Mouse (Mus musculus) thymus, postnatal 14 days (tissue): ENCODE measurements around the gene Ikbip.

Experiments used
- DNase-seq: peaks from one replicate; pipeline ENCODE4 v3.0.0; 2021

Gene Ikbip

GRCm38 (mm10) chr10:91082550-91083392, at the start of gene Ikbip, which contains the start of gene Apaf1:
Ikbip (plus strand) TSS chr10:91082940.
Apaf1 (minus strand) TSS chr10:91082770.
- DNase-seq: peak; percentile 100

GRCm38 (mm10) chr10:91033942-91034341, 48.8 kb upstream of the Ikbip start:
- DNase-seq: peak; percentile 60

DNA sequence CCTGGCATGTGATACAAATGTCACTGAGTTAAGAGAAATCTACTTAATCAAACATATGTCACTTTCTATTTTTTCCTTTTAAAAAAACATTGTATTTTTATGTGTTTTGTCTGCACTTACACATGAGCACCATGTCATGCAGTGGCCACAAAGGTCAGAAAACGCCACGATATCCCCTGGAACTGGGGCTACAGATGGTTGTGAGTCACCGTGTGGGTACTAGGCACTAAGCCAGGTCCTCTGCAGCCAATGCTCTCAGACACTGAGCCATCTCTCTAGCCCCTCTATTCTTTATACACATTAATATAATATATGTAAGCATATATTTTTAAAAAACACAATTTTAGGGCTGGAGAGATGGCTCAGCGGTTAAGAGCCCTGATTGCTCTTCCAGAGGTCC, 33.0 kb upstream of the Ikbip start:
- DNase-seq: no peak

- DNase-seq: no peak
Observed at GRCm38 (mm10) chr10:91051156-91051555, 31.6 kb upstream of the Ikbip start.

- DNase-seq: no peak
Observed at GRCm38 (mm10) chr10:91052734-91053133, 30.0 kb upstream of the Ikbip start.

DNA sequence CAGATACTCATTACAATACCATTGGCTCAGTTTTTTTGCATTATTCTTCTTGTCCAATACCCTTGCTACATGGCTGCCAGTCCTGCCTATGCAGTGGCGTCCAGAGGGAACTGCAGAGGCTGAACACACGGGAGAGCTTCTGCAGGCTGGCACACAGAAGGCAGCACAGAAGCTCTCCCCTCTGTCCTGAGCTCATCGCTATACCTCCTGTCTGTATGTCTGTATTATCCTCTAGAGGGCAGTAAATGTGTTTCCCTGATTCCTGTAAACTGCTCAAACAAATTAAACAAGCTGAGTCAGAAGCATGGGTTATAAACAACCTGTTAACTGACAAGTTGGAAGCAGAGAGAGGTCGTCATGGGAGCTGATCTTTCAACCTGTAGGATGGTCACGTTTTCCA, 22.0 kb upstream of the Ikbip start:
- no peak for DNase-seq

DNA sequence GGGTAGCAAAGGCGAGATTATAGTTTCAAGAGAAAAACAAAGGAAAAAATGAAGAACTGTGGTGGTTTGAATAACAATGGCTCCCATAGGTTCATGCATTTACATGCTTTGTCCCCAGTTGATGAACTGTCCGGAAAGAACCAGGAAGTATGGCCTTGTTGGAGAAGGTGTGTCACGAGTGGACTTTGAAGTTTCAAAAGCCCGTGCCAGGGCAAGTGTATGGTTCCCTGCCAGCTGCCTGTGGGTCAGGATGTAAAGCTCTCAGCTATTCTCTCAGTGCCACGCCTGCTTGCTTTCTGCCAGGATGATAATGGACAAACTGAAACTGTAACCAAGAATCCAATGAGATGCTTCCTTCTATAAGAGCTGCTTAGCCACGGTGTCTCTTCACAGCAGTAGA, 20.4 kb upstream of the Ikbip start:
- no peak for DNase-seq

GRCm38 (mm10) chr10:91071768-91072167, 11.0 kb upstream of the Ikbip start:
- no peak for DNase-seq

GRCm38 (mm10) chr10:91073345-91073744, 9.4 kb upstream of the Ikbip start:
- no peak for DNase-seq

DNA sequence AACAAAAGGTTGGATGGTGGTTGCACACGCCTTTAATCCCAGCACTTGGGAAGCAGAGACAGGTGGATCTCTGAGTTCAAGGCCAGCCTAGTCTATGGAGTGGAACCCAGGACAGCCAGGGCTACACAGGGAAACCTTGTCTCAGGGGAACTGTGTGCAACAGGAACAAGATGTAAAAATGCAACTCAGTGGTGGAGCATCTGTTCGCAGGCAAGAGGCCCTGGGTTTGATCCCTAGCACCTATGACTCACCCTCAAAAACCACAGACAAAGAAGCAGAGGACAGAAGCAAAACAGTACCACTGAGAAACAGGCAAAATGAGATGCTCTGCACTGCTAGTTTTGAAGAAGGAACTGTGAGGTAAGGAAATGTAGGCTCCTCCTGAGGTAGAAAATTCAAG, 6.1 kb upstream of the Ikbip start:
- DNase-seq: no peak

DNA sequence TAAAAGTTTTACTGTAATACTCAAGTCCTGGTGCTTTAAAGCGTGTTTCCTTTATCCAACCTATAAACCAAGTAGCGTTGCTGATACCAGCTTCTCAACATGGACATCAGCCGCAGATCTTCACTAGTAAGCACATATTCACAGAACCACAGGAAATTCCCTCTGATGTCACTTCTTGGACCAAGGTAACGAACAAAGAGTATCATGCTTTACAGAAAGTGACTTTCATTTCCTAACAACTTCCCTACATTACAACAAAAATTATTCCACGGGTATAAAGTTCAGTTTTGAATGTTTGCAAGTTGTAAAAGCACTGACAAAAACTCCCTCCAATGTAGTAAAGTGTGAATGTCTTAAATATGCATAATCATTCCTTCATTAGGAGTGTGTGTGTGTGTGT, 2.2 kb upstream of the Ikbip start:
- DNase-seq: no peak

DNA sequence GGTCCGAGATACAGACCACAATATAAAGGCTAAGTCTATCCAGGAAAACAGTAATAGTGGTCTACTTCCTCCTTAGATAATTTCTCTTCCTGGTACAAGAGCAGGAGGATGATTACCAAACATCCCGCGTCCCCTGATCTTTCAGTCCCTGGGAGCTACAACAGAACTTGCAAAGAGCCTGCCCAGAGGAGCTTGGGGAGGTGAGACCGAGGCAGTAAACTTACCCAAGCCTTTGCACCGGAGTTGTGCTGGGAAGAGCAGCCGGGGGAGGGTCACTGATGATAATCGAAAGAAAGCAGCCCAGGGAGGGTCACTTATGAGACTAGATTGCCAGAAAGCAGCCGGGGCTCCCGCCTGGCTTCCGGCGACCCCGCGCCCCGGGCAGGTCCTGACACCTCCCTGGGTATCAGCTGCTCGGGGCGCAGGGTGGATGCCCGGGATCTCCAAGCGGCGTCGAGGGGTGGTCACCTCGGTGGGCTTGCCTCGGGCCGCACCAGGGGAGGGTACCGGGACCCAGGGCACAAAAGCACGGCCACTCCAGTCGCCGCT, 707 bp upstream of the Ikbip start:
- no peak for DNase-seq

GRCm38 (mm10) chr10:91083393-91083927, 720 bp downstream of the Ikbip start:
- no peak for DNase-seq

- DNase-seq: no peak
Observed at GRCm38 (mm10) chr10:91092812-91093211, 10.1 kb downstream of the Ikbip start.

GRCm38 (mm10) chr10:91094251-91095104, 11.7 kb downstream of the Ikbip start:
- DNase-seq: no peak

- no peak for DNase-seq
Observed at GRCm38 (mm10) chr10:91098056-91098455, 15.3 kb downstream of the Ikbip start.

- no peak for DNase-seq
Observed at GRCm38 (mm10) chr10:91100101-91100500, 17.4 kb downstream of the Ikbip start.

- no peak for DNase-seq
Observed at GRCm38 (mm10) chr10:91101936-91102335, 19.2 kb downstream of the Ikbip start.

DNA sequence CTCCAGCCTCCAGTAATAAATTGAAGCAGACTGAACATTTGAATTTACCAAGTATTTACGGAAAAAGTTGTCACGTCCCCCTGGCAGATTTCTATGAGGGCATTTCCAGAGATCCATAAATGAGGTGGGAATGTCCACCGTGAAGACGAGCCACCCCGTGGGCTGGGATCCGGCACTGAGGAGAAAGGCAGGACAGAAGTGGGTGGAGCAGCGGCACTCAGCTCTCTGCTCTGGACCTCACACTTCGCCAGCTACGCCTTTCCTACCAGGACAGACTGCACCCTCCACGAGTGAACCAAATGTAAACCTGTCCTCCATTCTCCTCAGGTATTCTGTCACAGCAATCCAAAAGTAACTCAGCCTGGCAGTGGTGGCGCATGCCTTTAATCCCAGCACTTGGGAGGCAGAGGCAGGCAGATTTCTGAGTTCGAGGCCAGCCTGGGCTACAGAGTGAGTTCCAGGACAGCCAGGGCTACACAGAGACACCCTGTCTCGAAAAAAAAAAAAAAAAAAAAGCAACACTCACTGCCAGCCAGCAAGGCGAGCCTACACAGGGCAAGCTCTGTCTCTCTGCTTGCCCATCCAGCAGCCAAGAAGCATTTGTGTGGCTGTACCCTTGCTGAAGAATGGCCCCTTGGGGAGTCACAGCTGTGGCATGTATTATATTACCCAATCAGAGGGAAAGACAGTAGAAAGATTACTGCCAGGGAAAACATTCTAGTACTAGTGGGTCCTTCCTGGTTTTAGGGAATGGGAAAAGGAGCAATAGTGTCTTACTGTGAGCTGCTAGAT, 20.3 kb downstream of the Ikbip start:
- no peak for DNase-seq

DNA sequence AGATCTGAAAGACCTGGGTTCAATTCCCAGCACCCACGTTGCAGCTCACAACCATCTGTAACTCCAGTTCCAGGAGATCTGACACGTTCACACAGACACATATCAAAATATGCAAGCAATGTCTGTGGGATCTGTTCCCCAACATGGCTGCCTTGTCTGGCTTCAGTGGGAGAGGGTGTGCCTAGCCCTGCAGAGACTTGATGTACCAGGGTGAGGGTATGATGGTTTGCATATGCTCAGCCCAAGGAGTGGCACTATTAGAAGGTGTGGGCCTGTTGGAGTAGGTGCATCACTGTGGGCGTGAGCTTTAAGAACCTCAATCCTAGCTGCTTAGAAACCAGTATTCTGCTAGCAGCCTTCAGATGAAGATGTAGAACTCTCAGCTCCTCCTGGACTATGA, 23.2 kb downstream of the Ikbip start:
- no peak for DNase-seq

GRCm38 (mm10) chr10:91109841-91110240, 27.1 kb downstream of the Ikbip start:
- DNase-seq: no peak

DNA sequence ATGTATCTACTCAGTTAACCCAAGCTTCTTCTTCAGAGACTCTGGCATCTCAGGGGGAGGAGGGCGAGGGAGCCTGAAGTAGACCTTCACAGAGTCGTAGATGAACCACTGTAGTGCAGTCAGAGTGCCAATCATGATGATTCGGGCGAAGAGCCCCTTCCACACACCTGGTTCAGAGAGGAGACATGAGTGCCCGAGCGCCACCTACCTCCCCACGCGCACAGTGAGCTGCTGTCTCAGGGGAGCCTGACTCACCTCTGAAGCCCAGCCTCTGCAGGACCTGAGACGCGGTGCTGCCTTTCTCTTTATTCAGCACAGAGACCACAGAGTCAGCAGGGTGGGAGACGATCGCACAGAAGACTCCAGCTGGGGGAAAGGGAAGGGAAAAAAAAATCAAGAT, 34.2 kb downstream of the Ikbip start:
- DNase-seq: no peak

- DNase-seq: no peak
Observed at GRCm38 (mm10) chr10:91122646-91123045, 39.9 kb downstream of the Ikbip start.
